Mouse (Mus musculus): ENCODE results near the gene Nme8. TPM values are rescaled to one million over a fixed set of nuclear protein-coding genes. Genes with fewer than 3 reads are reported as not detected.

The Nme8 gene
- polyA plus RNA-seq, 1 experiment from 2014 or later, result not detected

DNA sequence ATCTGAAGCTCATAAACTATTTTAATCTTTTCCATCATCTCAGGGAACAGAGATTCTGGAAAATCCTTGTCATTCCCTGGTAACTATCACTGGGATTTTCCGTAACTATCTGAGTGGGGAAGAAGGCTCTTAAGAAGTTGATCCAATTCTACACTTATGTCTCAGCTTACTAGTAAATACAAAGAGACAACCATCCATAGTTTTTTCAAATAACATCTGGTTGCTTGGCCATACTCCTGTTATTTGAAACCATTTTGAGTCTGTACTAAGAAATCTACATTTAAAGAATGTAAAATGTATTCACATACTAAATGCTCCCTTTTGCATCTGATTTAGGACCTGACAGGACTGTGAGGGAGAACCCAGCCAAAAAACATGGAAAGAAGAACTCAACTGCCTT lies 84.2 kb downstream of the Nme8 start:
- Histone ChIP-seq H3K4me1 (replicated peaks; ENCODE audit: control insufficient read depth, insufficient read depth, low read length) (no peaks in the 10 kb centered on the region), H3K9ac (ENCODE audit: low read depth, low read length) (no peak overlapping the region), H3K4me2 (replicated peaks; ENCODE audit: low read depth, low read length) (no peak overlapping the region), H3K9me3 (ENCODE audit: control insufficient read depth, low read length) (no peaks in the 10 kb centered on the region), H3K27me3 (ENCODE audit: control insufficient read depth, insufficient read depth, low read length) (no peaks in the 10 kb centered on the region), H3K27ac (ENCODE audit: low read depth, low read length) (no peak overlapping the region), H3K4me3 (ENCODE audit: low read depth, low read length) (no peak overlapping the region), H3K36me3 (ENCODE audit: control insufficient read depth, insufficient read depth, low read length) (no peaks in the 10 kb centered on the region)
- 94% methylated on average over 1 of the region's 1 CpGs for WGBS
- ATAC-seq (ENCODE audit: low FRiP score), result no peak
- no peak for DNase-seq (ENCODE audit: low spot score)

DNA sequence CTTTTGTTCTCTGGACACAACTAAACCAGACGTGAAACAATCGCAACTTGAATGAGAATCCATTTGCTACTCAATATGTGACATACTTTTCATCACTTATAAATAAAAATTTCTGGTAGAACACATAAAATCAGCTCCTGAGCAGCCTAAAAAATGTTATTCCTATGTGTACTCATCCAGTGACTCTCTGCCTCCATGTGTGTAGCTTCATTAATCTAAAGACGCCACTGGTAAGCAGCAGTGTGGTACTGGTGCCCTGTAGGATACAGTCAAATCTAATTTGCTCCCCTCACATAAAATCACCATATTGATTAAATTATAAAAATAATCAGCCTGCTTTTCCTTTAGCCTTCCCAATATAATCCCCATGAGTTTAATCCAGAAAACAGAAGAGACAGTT lies 84.6 kb downstream of the Nme8 start:
- H3K9me3 ChIP-seq (ENCODE audit: control insufficient read depth, low read length), result no peaks in the 10 kb centered on the region
- no peak overlapping the region for H3K9ac ChIP-seq (ENCODE audit: low read depth, low read length)
- DNase-seq (ENCODE audit: low spot score) (no peak), ATAC-seq (ENCODE audit: low FRiP score) (0 out of 2 replicates have a peak, but pooled peaks have one; percentile 57)
- no peak overlapping the region for H3K4me2 ChIP-seq (replicated peaks; ENCODE audit: low read depth, low read length)
- 59% methylated on average over 3 of the region's 3 CpGs for WGBS
- no peaks in the 10 kb centered on the region for H3K4me1 ChIP-seq (replicated peaks; ENCODE audit: control insufficient read depth, insufficient read depth, low read length)
- no peak overlapping the region for H3K4me3 ChIP-seq (ENCODE audit: low read depth, low read length)
- no peak overlapping the region for H3K27ac ChIP-seq (ENCODE audit: low read depth, low read length)
- no peaks in the 10 kb centered on the region for H3K36me3 ChIP-seq (ENCODE audit: control insufficient read depth, insufficient read depth, low read length)
- no peaks in the 10 kb centered on the region for H3K27me3 ChIP-seq (ENCODE audit: control insufficient read depth, insufficient read depth, low read length)

DNA sequence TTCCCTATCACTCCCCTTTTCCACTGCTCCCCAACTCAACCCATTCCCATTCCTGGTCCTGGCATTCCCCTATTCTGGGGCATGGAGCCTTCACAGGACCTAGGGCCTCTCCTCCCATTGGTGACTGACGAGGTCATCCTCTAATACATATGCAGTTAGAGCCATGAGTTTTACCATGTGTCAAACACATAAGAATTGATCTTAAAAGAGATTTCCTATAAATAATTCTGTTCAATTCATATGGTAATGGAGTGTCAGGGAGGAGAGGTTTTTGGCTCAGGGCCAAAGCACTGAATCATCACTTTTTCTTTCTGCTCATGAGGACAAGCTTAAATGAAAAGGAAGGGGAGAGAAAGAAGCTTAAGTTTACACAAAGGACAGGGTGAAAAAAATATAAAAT lies 85.2 kb downstream of the Nme8 start:
- Histone ChIP-seq H3K27me3 (ENCODE audit: control insufficient read depth, insufficient read depth, low read length) (no peaks in the 10 kb centered on the region), H3K27ac (ENCODE audit: low read depth, low read length) (no peak overlapping the region), H3K36me3 (ENCODE audit: control insufficient read depth, insufficient read depth, low read length) (no peaks in the 10 kb centered on the region), H3K9me3 (ENCODE audit: control insufficient read depth, low read length) (no peaks in the 10 kb centered on the region), H3K4me1 (replicated peaks; ENCODE audit: control insufficient read depth, insufficient read depth, low read length) (no peaks in the 10 kb centered on the region), H3K4me2 (replicated peaks; ENCODE audit: low read depth, low read length) (no peak overlapping the region), H3K4me3 (ENCODE audit: low read depth, low read length) (no peak overlapping the region), H3K9ac (ENCODE audit: low read depth, low read length) (no peak overlapping the region)
- ATAC-seq (ENCODE audit: low FRiP score), result peak; percentile 77
- peak; percentile 48 for DNase-seq (ENCODE audit: low spot score)
- 33% methylated on average over 1 of the region's 1 CpGs for WGBS

- Histone ChIP-seq H3K4me3 (ENCODE audit: low read depth, low read length) (no peak overlapping the region), H3K9ac (ENCODE audit: low read depth, low read length) (no peak overlapping the region), H3K27ac (ENCODE audit: low read depth, low read length) (no peak overlapping the region), H3K27me3 (ENCODE audit: control insufficient read depth, insufficient read depth, low read length) (no peaks in the 10 kb centered on the region), H3K4me2 (replicated peaks; ENCODE audit: low read depth, low read length) (no peak overlapping the region), H3K36me3 (ENCODE audit: control insufficient read depth, insufficient read depth, low read length) (no peaks in the 10 kb centered on the region), H3K4me1 (replicated peaks; ENCODE audit: control insufficient read depth, insufficient read depth, low read length) (no peaks in the 10 kb centered on the region), H3K9me3 (ENCODE audit: control insufficient read depth, low read length) (no peaks in the 10 kb centered on the region)
- DNase-seq (ENCODE audit: low spot score) (no peak), ATAC-seq (ENCODE audit: low FRiP score) (no peak)
Observed at GRCm38 (mm10) chr13:19608120-19608519, 89.5 kb downstream of the Nme8 start.

DNA sequence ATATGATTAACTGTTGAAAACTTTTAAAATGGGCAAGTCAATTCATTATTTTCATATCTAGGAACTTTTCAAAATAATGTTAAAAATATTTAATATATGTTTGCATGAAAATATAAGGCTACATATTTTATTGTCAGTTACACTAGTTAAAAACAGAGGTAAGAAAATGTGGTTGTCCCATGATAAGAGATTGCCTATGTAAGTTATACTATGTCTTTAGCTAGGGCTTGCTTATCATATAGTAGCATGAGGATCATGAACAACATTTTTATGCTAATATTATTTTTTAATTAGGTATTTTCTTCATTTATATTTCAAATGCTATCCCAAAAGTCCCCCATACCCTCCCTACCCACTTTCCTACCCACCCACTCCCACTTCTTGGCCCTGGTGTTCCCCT lies 92.7 kb downstream of the Nme8 start:
- ATAC-seq (ENCODE audit: low FRiP score) (no peak), DNase-seq (ENCODE audit: low spot score) (no peak)
- Histone ChIP-seq H3K27ac (ENCODE audit: low read depth, low read length) (no peak overlapping the region), H3K4me1 (replicated peaks; ENCODE audit: control insufficient read depth, insufficient read depth, low read length) (no peaks in the 10 kb centered on the region), H3K9me3 (ENCODE audit: control insufficient read depth, low read length) (no peaks in the 10 kb centered on the region), H3K4me3 (ENCODE audit: low read depth, low read length) (no peak overlapping the region), H3K27me3 (ENCODE audit: control insufficient read depth, insufficient read depth, low read length) (no peaks in the 10 kb centered on the region), H3K36me3 (ENCODE audit: control insufficient read depth, insufficient read depth, low read length) (no peaks in the 10 kb centered on the region), H3K4me2 (replicated peaks; ENCODE audit: low read depth, low read length) (no peak overlapping the region), H3K9ac (ENCODE audit: low read depth, low read length) (no peak overlapping the region)

- H3K9ac ChIP-seq (ENCODE audit: low read depth, low read length), result no peak overlapping the region
- ATAC-seq (ENCODE audit: low FRiP score), result no peak
- no peak overlapping the region for H3K4me3 ChIP-seq (ENCODE audit: low read depth, low read length)
- H3K27me3 ChIP-seq (ENCODE audit: control insufficient read depth, insufficient read depth, low read length), result no peaks in the 10 kb centered on the region
- no peak for DNase-seq (ENCODE audit: low spot score)
- H3K9me3 ChIP-seq (ENCODE audit: control insufficient read depth, low read length), result no peaks in the 10 kb centered on the region
- 82% methylated on average over 1 of the region's 1 CpGs for WGBS
- no peaks in the 10 kb centered on the region for H3K4me1 ChIP-seq (replicated peaks; ENCODE audit: control insufficient read depth, insufficient read depth, low read length)
- H3K36me3 ChIP-seq (ENCODE audit: control insufficient read depth, insufficient read depth, low read length), result no peaks in the 10 kb centered on the region
- H3K4me2 ChIP-seq (replicated peaks; ENCODE audit: low read depth, low read length), result no peak overlapping the region
- H3K27ac ChIP-seq (ENCODE audit: low read depth, low read length), result no peak overlapping the region
Observed at GRCm38 (mm10) chr13:19603719-19604118, 93.9 kb downstream of the Nme8 start.

DNA sequence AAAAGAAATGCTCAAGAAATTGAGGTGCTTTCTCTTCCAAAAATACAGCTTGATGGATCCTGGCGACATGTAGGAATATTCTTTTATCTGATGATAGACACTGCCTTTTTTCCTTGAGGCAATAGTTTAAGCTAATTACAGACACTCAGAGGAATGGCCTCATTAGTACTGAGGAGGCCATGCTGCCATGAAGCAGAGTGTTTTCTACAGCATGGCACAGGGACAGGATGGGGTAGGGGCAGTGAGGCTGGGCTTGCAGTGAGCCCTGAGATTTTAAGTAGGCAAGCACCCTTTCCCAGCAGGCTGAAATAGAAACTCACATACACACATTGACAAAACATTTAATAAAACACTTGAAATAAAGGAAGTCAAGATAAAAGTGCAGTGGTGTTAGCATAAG lies 95.1 kb downstream of the Nme8 start:
- no peak overlapping the region for H3K4me2 ChIP-seq (replicated peaks; ENCODE audit: low read depth, low read length)
- no peaks in the 10 kb centered on the region for H3K4me1 ChIP-seq (replicated peaks; ENCODE audit: control insufficient read depth, insufficient read depth, low read length)
- DNase-seq (ENCODE audit: low spot score) (no peak), ATAC-seq (ENCODE audit: low FRiP score) (no peak)
- H3K27me3 ChIP-seq (ENCODE audit: control insufficient read depth, insufficient read depth, low read length), result no peaks in the 10 kb centered on the region
- H3K9me3 ChIP-seq (ENCODE audit: control insufficient read depth, low read length), result no peaks in the 10 kb centered on the region
- no peaks in the 10 kb centered on the region for H3K36me3 ChIP-seq (ENCODE audit: control insufficient read depth, insufficient read depth, low read length)
- H3K27ac ChIP-seq (ENCODE audit: low read depth, low read length), result no peak overlapping the region
- WGBS, result 85% methylated on average over 1 of the region's 1 CpGs
- no peak overlapping the region for H3K9ac ChIP-seq (ENCODE audit: low read depth, low read length)
- no peak overlapping the region for H3K4me3 ChIP-seq (ENCODE audit: low read depth, low read length)

DNA sequence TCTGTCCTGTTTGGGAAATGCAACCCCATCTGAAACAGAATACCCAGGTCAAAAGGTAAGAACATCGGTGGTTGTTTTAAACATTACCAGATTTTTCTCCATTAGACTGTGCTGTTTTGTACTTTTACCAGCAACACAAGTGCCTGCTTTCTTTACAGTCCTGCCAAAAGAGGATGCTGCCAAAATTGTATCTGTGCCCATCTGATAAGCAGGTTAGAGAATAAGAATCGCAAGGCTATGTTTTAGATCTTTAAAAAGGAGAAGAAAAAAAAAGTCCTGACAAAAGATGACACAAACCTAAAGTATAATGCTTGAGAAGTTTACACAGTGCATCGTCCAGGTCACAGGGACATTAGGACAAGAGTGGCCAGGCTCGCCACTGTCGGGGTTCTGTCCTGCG lies 98.4 kb downstream of the Nme8 start:
- Histone ChIP-seq H3K4me1 (replicated peaks; ENCODE audit: control insufficient read depth, insufficient read depth, low read length) (no peaks in the 10 kb centered on the region), H3K4me2 (replicated peaks; ENCODE audit: low read depth, low read length) (no peak overlapping the region), H3K4me3 (ENCODE audit: low read depth, low read length) (no peak overlapping the region), H3K36me3 (ENCODE audit: control insufficient read depth, insufficient read depth, low read length) (no peaks in the 10 kb centered on the region), H3K9me3 (ENCODE audit: control insufficient read depth, low read length) (no peaks in the 10 kb centered on the region), H3K27me3 (ENCODE audit: control insufficient read depth, insufficient read depth, low read length) (no peaks in the 10 kb centered on the region), H3K27ac (ENCODE audit: low read depth, low read length) (no peak overlapping the region), H3K9ac (ENCODE audit: low read depth, low read length) (no peak overlapping the region)
- ATAC-seq (ENCODE audit: low FRiP score) (no peak), DNase-seq (ENCODE audit: low spot score) (no peak)
- WGBS, result 90% methylated on average over 6 of the region's 6 CpGs

DNA sequence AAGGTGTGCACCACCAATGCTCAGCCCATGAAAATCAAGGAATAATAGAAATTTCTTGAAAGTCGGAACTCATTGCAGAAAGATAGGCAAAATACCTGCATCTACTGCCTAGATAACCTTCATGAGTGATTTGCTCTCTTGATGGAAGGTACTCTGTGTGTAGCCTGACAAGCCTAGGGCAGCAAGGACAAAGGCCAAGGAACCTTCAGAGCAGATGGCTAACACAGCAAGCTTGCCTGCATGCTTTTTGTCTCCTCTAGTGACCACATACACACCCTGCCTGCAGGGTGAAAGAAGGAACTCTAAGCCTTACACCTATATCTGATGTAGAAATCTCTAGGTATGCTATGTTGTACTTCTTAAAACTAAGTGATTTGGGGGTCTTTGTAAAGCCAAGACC lies 102.5 kb downstream of the Nme8 start:
- Histone ChIP-seq H3K4me1 (replicated peaks; ENCODE audit: control insufficient read depth, insufficient read depth, low read length) (no peaks in the 10 kb centered on the region), H3K4me3 (ENCODE audit: low read depth, low read length) (no peak overlapping the region), H3K9me3 (ENCODE audit: control insufficient read depth, low read length) (no peaks in the 10 kb centered on the region), H3K27me3 (ENCODE audit: control insufficient read depth, insufficient read depth, low read length) (no peaks in the 10 kb centered on the region), H3K4me2 (replicated peaks; ENCODE audit: low read depth, low read length) (no peak overlapping the region), H3K36me3 (ENCODE audit: control insufficient read depth, insufficient read depth, low read length) (no peaks in the 10 kb centered on the region), H3K9ac (ENCODE audit: low read depth, low read length) (no peak overlapping the region), H3K27ac (ENCODE audit: low read depth, low read length) (no peak overlapping the region)
- 97% methylated on average over 1 of the region's 1 CpGs for WGBS
- ATAC-seq (ENCODE audit: low FRiP score) (no peak), DNase-seq (ENCODE audit: low spot score) (no peak)
